Mouse (Mus musculus) forebrain, embryonic 14.5 days (tissue): Measurements from ENCODE around the gene Rbfox2. TPM values are rescaled to one million over a fixed set of nuclear protein-coding genes. Genes with fewer than 3 reads are reported as not detected.
"Not testable (repeated sequence)": the region's sequence is repeated elsewhere in the genome, so short reads cannot be mapped to it uniquely, and the experiment has no call there.

ENCODE experiments used
- ATAC-seq: fragments of 200-750 bp; cut with Nextera tagmentation; 2 replicates; pipeline ENCODE4 v1.8.0; 2017; ENCODE audit warnings: mild to moderate bottlenecking, moderate library complexity
- DNase-seq: peaks from one replicate; pipeline ENCODE4 v3.0.0-alpha.2; 2015; ENCODE audit warnings: low spot score
- H3K27ac ChIP-seq: fragments of 300-500 bp; sonication (generic); 2 replicates; pipeline ENCODE4 v1.5.1; 2014; ENCODE audit warnings: low read depth, mild to moderate bottlenecking, control low read depth, low read length, moderate library complexity
- H3K27me3 ChIP-seq: fragments of 300-500 bp; sonication (generic); replicated peaks from 2 replicates; pipeline ENCODE4 v1.6.1; 2014; ENCODE audit warnings: low read length, control low read depth, mixed read lengths; ENCODE audit not compliant: control insufficient read depth, insufficient read depth
- H3K36me3 ChIP-seq: fragments of 300-500 bp; sonication (generic); 2 replicates; pipeline ENCODE4 v1.6.1; 2014; ENCODE audit warnings: low read length, control low read depth; ENCODE audit not compliant: control insufficient read depth, insufficient read depth
- H3K4me1 ChIP-seq: fragments of 300-500 bp; sonication (generic); 2 replicates; pipeline ENCODE4 v1.6.1; 2014; ENCODE audit warnings: antibody characterized with exemption, low read length, control low read depth; ENCODE audit not compliant: control insufficient read depth, insufficient read depth
- H3K4me2 ChIP-seq: fragments of 300-500 bp; sonication (generic); 2 replicates; pipeline ENCODE4 v1.6.1; 2014; ENCODE audit warnings: mild to moderate bottlenecking, control low read depth, low read length
- H3K4me3 ChIP-seq: fragments of 300-500 bp; sonication (generic); 2 replicates; pipeline ENCODE4 v1.5.1; 2014; ENCODE audit warnings: low read depth, low read length, control low read depth
- H3K9ac ChIP-seq: fragments of 300-500 bp; sonication (generic); 2 replicates; pipeline ENCODE4 v1.6.1; 2014; ENCODE audit warnings: mild to moderate bottlenecking, low read length, control low read depth, moderate library complexity
- H3K9me3 ChIP-seq: fragments of 300-500 bp; sonication (generic); replicated peaks from 2 replicates; pipeline ENCODE4 v1.6.1; 2016; ENCODE audit warnings: low read length, control low read depth, mixed read lengths; ENCODE audit not compliant: control insufficient read depth
- WGBS: fragments of 180-500 bp; shearing (Covaris S2); extraction: QIAGEN DNeasy Blood & Tissue Kit; methylation state at CpG from one replicate; pipeline ENCODE4 v1.1.7; 2014; 5-methylcytosine and 5-hydroxymethylcytosine counted together
- polyA plus RNA-seq: library from polyadenylated mRNA; unstranded; fragments of >200 nt; fragmentation: Nextera tagmentation; extraction: Ambion mirVana; gene quantifications from 2 replicates; pipeline ENCODE4 v1.2.1, GENCODE M21; 2014

Rbfox2 gene
- polyA plus RNA-seq, 1 experiment from 2014 or later, result 186 TPM

DNA sequence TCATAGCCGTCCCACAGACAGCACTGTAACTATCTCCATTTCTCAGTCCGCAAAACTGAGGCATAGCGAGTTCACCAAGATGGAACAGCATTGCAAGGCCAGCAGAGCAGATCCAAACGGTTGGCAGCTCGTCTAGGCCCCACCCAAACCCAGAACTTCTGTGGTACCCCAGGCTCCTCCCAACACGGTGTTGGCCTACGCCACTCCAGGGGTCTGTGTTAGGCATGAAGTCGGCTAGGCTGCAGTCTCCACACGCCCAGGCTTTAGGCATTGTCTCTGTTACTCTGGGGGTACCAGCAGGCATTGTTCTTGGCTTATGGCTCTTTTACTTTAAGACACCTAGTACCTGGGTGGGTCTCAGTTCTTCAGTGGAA is 30.2 kb upstream of the Rbfox2 start:
- H3K4me2 ChIP-seq, result peak overlapping the region; percentile 43
- no peaks in the 10 kb centered on the region for H3K27me3 ChIP-seq
- ATAC-seq (0 out of 2 replicates have a peak, but pooled peaks have one; percentile 49), DNase-seq (no peak)
- peak overlapping the region; percentile 43 for H3K9ac ChIP-seq
- no peaks in the 10 kb centered on the region for H3K4me1 ChIP-seq
- H3K36me3 ChIP-seq, result no peaks in the 10 kb centered on the region
- H3K9me3 ChIP-seq, result no peaks in the 10 kb centered on the region
- no peak overlapping the region for H3K27ac ChIP-seq
- H3K4me3 ChIP-seq, result no peak overlapping the region
- 48% methylated on average over 9 of the region's 9 CpGs for WGBS

DNA sequence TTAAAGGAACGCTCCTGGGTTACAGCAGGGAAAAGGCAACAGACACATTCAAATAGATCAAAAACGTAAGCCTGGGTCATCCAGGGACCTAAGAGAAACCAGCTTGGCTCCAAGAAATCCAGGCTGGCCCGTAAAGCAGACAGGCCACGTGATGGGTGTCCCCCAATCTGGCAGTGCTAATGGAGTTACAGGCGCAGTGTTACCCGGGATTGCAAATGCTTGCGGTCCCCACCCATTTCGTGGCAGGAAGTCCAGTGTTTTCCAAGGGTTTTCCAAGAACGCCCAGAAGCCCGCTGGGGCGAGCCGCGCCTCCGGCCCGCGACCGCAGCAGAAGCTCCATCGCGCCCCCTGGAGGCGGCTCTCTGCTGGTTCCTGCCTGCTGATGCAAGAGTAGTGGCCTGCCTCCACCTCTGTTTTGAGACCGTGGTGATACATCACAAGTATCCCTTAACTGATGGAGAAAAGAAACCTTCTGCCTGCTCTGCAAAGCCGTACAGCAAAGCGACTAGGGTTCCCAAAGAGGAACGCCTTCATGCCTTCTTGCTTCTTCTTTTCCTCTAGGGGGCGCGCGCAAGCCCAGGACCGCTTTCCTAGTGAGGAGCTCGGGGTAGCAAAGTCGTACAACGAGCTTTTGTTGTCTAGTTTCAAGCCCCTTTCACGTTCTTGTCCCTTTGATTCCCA is 29.6 kb upstream of the Rbfox2 start:
- peak overlapping the region; percentile 19 for H3K4me3 ChIP-seq
- 0 out of 2 replicates have a peak overlapping the region, but pooled peaks have one; percentile 1 for H3K27ac ChIP-seq
- peak overlapping the region; percentile 43 for H3K9ac ChIP-seq
- DNase-seq (peak; percentile 84), ATAC-seq (peak; percentile 77)
- H3K36me3 ChIP-seq, result no peaks in the 10 kb centered on the region
- 1% methylated on average over 32 of the region's 32 CpGs for WGBS
- H3K9me3 ChIP-seq, result no peaks in the 10 kb centered on the region
- H3K4me2 ChIP-seq, result peak overlapping the region; percentile 43
- no peaks in the 10 kb centered on the region for H3K27me3 ChIP-seq
- no peaks in the 10 kb centered on the region for H3K4me1 ChIP-seq

DNA sequence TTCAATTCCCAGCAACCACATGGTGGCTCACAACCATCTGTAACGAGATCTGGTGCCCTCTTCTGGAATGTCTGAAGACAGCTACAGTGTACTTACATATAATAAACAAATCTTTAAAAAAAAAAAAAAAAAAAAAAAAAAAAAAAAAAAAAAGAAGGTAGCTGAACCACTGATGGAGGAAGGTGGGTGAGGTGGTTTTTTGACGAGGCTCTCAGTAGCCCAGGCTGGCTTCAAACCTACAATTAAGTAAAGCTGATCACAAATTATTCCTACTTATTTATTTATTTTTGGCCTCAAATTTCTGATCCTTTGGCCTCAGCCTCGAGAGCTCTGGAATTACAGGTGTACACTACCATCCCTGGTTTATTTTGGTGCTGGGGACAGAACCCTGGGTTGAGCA is 28.4 kb upstream of the Rbfox2 start:
- not testable (repeated sequence) for H3K4me1 ChIP-seq, H3K4me3 ChIP-seq, H3K9ac ChIP-seq, H3K36me3 ChIP-seq, H3K4me2 ChIP-seq, H3K9me3 ChIP-seq, ATAC-seq, H3K27me3 ChIP-seq, DNase-seq, H3K27ac ChIP-seq
- WGBS, result 92% methylated on average over 2 of the region's 3 CpGs

DNA sequence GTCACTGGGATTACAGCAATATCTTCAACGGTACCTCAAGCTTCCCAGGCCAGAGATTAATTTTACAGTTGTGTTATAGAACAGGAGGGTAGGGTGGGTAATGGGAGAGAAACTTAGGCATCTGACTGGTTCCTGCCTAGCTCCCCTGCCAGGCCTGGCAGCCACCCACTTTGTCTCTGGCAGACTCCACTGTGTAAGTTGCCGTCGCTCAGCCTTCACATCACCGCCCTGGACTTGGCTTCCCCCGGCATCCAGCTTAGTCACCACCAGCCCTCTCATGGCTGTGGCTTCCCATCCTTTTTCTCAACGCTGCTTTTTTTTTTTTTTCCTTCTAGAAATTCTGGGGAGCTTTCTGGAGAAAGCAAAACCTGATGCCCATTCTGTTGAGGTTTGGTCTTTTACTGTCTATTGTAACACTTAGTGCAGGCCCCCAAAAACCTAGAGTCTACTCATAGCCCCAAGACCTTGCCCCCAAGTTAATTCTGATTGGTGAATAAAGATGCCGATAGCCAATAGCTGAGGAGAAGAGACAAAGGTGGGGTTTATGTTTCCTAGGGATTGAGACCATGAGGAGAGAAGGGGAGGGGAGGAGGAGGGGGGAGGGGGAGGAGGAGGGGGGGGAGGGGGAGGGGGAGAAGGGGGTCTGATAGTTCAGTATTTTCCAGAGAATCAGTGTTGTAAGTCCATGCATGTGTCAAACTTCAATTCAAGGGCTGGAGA is 25.6 kb upstream of the Rbfox2 start:
- Histone ChIP-seq H3K4me3 (no peak overlapping the region), H3K9ac (no peak overlapping the region), H3K27ac (no peak overlapping the region), H3K4me1 (no peaks in the 10 kb centered on the region), H3K9me3 (no peaks in the 10 kb centered on the region), H3K36me3 (no peaks in the 10 kb centered on the region), H3K4me2 (no peak overlapping the region), H3K27me3 (no peaks in the 10 kb centered on the region)
- DNase-seq (peak; percentile 59), ATAC-seq (no peak)
- WGBS, result 54% methylated on average over 7 of the region's 7 CpGs

DNA sequence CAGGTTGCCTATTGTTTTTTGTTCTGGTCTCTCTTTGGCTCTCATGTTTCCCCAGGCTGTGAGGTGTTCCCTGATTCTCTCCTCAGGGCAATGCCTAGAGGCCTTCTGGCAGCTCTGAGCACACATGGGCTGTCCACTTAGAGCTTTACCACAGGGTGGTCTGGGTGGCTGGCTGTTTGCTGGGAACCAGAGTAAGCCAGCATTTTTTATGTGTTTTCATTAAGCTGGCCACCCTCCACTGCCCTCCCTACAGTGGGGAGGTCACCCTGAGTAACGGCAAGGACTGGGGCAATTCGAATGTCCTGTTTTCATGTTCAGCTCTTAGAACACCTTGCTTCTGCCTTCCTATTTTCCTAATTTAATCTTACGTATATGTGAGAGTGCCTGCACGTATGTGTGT is 24.6 kb upstream of the Rbfox2 start:
- WGBS, result 84% methylated on average over 4 of the region's 4 CpGs
- ATAC-seq (no peak), DNase-seq (no peak)
- no peak overlapping the region for H3K27ac ChIP-seq
- H3K36me3 ChIP-seq, result no peaks in the 10 kb centered on the region
- no peaks in the 10 kb centered on the region for H3K27me3 ChIP-seq
- no peaks in the 10 kb centered on the region for H3K4me1 ChIP-seq
- no peak overlapping the region for H3K4me3 ChIP-seq
- H3K9ac ChIP-seq, result no peak overlapping the region
- no peaks in the 10 kb centered on the region for H3K9me3 ChIP-seq
- no peak overlapping the region for H3K4me2 ChIP-seq

DNA sequence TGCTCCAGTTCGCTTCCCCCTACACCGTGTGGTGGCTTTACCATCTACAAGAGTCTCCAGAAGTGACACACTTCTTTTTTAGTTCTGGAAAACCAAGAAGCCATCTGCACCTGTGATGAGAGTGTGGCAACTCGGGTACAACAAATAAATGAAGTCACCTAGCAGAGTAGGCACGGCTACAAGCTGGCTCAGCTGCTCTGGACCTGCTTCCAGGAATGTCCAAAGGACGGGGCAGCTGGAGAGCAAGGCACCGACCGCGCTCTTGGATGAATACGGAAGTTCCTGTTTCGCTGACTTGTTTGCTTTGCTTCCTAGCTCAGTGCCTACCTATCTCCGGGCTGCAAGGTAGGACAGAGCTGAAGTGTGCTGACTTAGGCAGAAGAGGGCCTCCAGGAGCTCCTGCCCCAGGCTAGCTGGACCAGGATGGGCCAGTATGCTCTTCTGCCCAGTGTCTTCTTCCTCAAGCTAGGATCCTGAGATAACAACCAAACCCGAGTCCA is 22.9 kb upstream of the Rbfox2 start:
- no peaks in the 10 kb centered on the region for H3K27me3 ChIP-seq
- no peak overlapping the region for H3K4me3 ChIP-seq
- H3K36me3 ChIP-seq, result no peaks in the 10 kb centered on the region
- DNase-seq (no peak), ATAC-seq (no peak)
- WGBS, result 86% methylated on average over 12 of the region's 12 CpGs
- H3K9ac ChIP-seq, result no peak overlapping the region
- no peak overlapping the region for H3K4me2 ChIP-seq
- H3K27ac ChIP-seq, result no peak overlapping the region
- H3K9me3 ChIP-seq, result no peaks in the 10 kb centered on the region
- no peaks in the 10 kb centered on the region for H3K4me1 ChIP-seq

DNA sequence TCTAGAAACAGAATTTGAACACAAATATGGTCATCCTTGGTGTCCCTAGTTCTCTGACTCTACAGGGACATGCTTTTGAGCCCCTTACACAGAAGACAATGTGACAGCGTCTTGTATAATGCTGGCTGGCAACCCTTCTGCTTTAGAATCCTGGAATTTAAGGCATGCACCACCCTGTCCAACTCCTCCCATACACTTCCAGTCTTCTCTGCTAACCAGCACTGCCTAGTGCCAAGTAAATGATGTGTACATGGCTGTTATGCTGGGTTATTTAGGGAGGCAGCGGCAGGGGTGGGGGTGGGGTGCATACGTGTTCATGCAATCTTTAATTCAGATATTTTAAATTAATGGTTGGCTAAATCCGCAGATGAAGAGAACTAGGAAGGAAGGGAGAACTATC is 19.6 kb upstream of the Rbfox2 start:
- Histone ChIP-seq H3K4me1 (no peaks in the 10 kb centered on the region), H3K4me3 (no peak overlapping the region), H3K9ac (no peak overlapping the region), H3K27me3 (no peaks in the 10 kb centered on the region), H3K4me2 (no peak overlapping the region), H3K27ac (no peak overlapping the region), H3K9me3 (no peaks in the 10 kb centered on the region), H3K36me3 (no peaks in the 10 kb centered on the region)
- DNase-seq (no peak), ATAC-seq (no peak)
- 88% methylated on average over 4 of the region's 4 CpGs for WGBS

DNA sequence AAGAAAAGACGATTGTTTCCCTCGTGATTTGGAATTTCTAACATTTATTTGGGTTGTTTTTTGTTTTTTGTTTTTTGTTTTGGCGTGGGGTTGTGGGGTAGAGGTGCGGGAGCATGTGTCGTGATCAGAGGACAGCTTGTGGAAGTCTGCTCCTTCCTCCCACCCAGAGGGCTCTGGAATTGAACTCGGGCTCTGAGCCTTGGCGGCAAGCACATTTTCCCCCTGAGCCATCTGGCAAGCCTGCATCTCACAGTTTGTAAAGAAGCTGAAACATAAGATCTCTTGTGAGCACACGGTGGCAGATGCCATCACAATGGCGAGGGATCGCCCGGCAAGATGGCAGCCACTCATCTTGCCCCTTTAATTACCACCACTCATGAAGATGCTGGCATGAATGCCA is 17.6 kb upstream of the Rbfox2 start:
- 80% methylated on average over 11 of the region's 11 CpGs for WGBS
- no peak overlapping the region for H3K4me3 ChIP-seq
- ATAC-seq, result no peak
- H3K4me2 ChIP-seq, result no peak overlapping the region
- H3K36me3 ChIP-seq, result no peaks in the 10 kb centered on the region
- no peak overlapping the region for H3K27ac ChIP-seq
- H3K4me1 ChIP-seq, result no peaks in the 10 kb centered on the region
- H3K9ac ChIP-seq, result no peak overlapping the region
- no peaks in the 10 kb centered on the region for H3K9me3 ChIP-seq
- DNase-seq, result no peak
- H3K27me3 ChIP-seq, result no peaks in the 10 kb centered on the region

DNA sequence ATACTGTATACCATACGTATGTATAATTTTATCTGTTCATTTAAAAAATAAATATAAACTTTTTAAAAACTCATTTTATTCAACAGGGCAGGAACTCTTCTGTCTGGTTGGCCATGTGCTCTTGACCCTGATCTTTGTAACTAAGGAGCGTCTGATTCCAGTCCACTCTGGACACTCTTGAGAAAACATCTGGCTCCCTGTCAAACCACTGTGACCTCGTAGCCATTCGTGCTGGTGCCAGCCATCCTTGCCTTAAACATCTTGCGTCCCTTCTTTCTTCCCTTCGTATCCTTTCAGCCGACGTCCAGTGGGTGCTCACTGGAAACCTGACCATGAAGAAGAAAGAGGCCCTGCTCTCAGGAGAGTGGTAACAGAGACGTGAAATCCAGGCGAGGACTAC is 16.4 kb upstream of the Rbfox2 start:
- H3K4me3 ChIP-seq, result no peak overlapping the region
- no peak overlapping the region for H3K4me2 ChIP-seq
- H3K9me3 ChIP-seq, result no peaks in the 10 kb centered on the region
- H3K27ac ChIP-seq, result no peak overlapping the region
- 87% methylated on average over 10 of the region's 10 CpGs for WGBS
- ATAC-seq (no peak), DNase-seq (no peak)
- H3K36me3 ChIP-seq, result no peaks in the 10 kb centered on the region
- no peaks in the 10 kb centered on the region for H3K27me3 ChIP-seq
- no peak overlapping the region for H3K9ac ChIP-seq
- no peaks in the 10 kb centered on the region for H3K4me1 ChIP-seq
